Mouse (Mus musculus): ENCODE measurements around the gene Trim47.

Trim47 gene

DNA sequence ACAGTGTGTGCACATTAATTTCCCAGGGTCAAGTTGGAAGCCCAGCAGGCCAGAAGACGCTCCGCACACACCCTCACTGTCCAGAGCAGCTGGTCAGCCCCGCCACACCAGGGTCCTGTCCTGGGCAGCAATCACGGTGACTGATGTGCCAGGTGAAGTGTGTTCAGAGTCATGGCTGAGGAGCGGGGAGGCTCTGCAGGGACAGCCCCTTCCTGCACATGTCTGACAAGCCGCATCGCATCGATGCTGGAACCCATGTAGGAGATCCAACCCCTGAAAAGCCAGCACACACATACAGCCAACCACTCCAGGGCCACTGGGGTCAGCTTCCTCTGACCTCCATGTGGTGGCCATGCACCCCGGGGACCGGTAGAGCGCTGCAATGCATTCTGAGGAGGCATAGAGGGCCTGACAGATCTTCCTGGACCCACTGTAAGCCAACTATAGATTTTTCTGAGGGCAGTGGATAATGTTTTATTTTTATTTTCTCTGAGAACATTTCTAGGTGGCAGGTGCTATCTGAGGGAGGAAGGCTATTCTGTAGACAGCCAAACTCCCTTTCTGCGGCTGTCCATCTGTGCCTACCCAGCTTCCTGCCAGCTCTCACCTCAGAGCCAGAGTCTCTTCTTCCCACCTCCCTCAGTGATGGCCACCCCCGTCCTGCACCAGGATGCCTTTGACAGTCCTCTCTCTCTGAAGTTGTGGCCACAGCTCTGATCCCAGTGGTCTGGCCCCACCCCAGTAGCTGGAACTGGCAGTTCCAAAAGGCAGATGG, 65.2 kb downstream of the Trim47 start:
- no peak for DNase-seq (ENCODE audit: low spot score in 2 of 2)

- DNase-seq (ENCODE audit: low spot score in 2 of 2): no peak
These were observed 66.4 kb downstream of the Trim47 start for GRCm38 (mm10) chr11:116060596-116060995.

- no peak for DNase-seq (ENCODE audit: low spot score in 2 of 2)
These were observed 67.4 kb downstream of the Trim47 start for GRCm38 (mm10) chr11:116059691-116060025.

DNA sequence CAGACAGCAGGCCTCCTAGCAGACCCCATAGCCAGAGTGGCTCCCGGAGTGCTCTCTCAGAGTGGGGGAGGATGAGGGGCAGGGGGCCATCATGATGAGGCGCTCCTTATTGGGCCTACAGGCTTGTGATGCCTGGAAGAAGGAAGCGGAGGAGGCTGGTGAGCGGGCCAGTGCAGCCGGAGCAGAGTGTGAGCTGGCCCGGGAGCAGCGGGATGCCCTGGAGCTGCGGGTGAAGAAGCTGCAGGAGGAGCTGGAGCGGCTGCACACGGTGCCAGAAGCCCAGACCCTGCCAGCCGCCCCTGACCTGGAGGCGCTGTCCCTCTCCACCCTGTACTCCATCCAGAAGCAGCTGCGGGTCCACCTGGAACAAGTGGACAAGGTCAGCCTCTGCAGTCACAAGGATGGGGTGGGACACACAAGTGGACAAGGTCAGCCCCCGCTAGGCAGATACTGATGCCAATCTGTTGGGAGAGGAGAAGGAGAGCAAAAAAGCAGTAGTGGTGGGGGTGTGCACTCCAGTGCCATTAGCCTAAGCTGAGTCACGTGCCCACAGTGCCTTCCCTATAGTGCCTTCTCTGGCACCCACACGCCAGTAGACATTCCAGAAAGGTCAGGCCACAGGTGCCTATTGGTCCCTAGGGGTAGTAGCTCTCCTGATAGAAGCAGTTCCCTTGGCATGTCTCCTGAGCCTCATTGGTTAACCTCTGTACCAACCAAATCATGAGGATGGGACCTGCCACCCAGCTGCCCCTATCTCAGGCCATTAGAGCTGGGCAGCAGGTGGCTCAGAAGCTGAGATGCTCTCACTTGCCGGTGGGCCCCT, 67.9 kb downstream of the Trim47 start:
- no peak for DNase-seq (ENCODE audit: low spot score in 2 of 2)

- no peak for DNase-seq (ENCODE audit: low spot score in 2 of 2)
These were observed 68.9 kb downstream of the Trim47 start for GRCm38 (mm10) chr11:116058022-116058614.

DNA sequence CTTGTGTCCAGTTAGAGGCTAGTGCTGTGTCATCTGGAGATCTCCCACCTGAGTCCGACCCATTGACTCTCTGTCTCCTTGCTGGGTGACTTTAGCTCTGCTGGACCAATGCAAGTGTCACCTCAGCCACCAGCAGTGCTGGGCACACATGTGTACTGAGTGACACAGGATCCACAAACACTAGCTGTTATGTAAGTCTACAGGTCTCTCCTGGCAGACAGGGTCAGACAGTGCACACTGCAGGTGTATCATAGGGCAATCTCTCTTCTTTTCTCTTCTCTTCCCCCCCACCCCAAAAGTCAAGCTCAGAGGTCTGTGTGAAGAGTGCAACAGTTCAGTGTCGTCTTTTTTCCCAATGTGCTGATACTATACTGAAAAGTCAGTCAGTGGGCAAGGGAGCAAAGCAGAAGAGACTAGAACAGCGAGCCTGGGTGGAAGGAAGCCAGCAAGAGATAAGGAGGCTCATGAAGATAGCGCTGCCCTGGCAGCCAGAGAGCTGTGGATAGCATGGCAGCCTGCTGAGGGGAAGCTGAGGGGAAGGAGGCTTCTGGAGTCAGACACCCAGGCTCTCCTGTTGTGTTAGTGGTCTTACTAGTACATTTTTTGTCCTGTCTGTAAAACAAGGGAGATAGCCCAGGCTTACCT, 69.7 kb downstream of the Trim47 start:
- DNase-seq (ENCODE audit: low spot score in 2 of 2): no peak

GRCm38 (mm10) chr11:116055873-116056272, 71.1 kb downstream of the Trim47 start:
- no peak for DNase-seq (ENCODE audit: low spot score in 2 of 2)
